Mouse (Mus musculus) myocyte (in vitro differentiated cells): ENCODE data around the gene Efs. TPM values are rescaled to one million over a fixed set of nuclear protein-coding genes. Genes with fewer than 3 reads are reported as not detected.

Experiments
- H3K27me3 ChIP-seq: one replicate; pipeline ENCODE4 v1.6.1; 2011; ENCODE audit not compliant: control insufficient read depth, insufficient read depth, insufficient read length
- H3K36me3 ChIP-seq: one replicate; pipeline ENCODE4 v1.6.1; 2011; ENCODE audit not compliant: control insufficient read depth, insufficient read depth
- H3K4me2 ChIP-seq: one replicate; pipeline ENCODE4 v1.6.1; 2011; ENCODE audit warnings: low read depth, control low read depth
- H3K4me3 ChIP-seq: one replicate; pipeline ENCODE4 v1.5.1; 2011; ENCODE audit warnings: mild to moderate bottlenecking, control low read depth, moderate library complexity
- H3K79me2 ChIP-seq: one replicate; pipeline ENCODE4 v1.6.1; 2011; ENCODE audit not compliant: control insufficient read depth, insufficient read depth
- H3ac ChIP-seq: one replicate; pipeline ENCODE4 v1.6.1; 2011; ENCODE audit not compliant: control insufficient read depth, insufficient read length
- CEBPB ChIP-seq: IDR thresholded peaks from 2 replicates; pipeline ENCODE4 v1.6.1; 2011; ENCODE audit warnings: mild to moderate bottlenecking, moderate library complexity; ENCODE audit not compliant: poor library complexity, insufficient read depth, severe bottlenecking
- E2F4 ChIP-seq: IDR thresholded peaks from one replicate; pipeline ENCODE4 v1.6.1; 2011; ENCODE audit warnings: mild to moderate bottlenecking, control low read depth, moderate library complexity; ENCODE audit not compliant: insufficient read depth
- MAX ChIP-seq: IDR thresholded peaks from one replicate; pipeline ENCODE4 v1.6.1; 2011; ENCODE audit warnings: low read depth, mild to moderate bottlenecking, control low read depth
- MYOD1 ChIP-seq, 3 experiments: IDR thresholded peaks; one replicate each; pipeline ENCODE4 v1.6.1; 2011; ENCODE audit warnings: control low read depth in 2 of 3, low read depth in 2 of 3, mild to moderate bottlenecking in 2 of 3, moderate library complexity in 1 of 3; ENCODE audit not compliant: insufficient read length in 2 of 3, control insufficient read depth in 1 of 3
- MYOG ChIP-seq, 3 experiments: IDR thresholded peaks; one replicate each; pipeline ENCODE4 v1.6.1; 2011; ENCODE audit warnings: control low read depth in 2 of 3, low read depth in 2 of 3, mild to moderate bottlenecking in 2 of 3; ENCODE audit not compliant: insufficient read length in 2 of 3, control insufficient read depth in 1 of 3, insufficient read depth in 1 of 3
- POLR2A ChIP-seq: IDR thresholded peaks from one replicate; pipeline ENCODE4 v1.6.1; 2011; ENCODE audit warnings: low read depth, mild to moderate bottlenecking, control low read depth, moderate library complexity; ENCODE audit not compliant: insufficient read length
- POLR2AphosphoS2 ChIP-seq: IDR thresholded peaks from one replicate; pipeline ENCODE4 v1.6.1; 2011; ENCODE audit warnings: low read depth, control low read depth; ENCODE audit not compliant: insufficient read length
- REST ChIP-seq: IDR thresholded peaks from one replicate; pipeline ENCODE4 v1.6.1; 2011; ENCODE audit warnings: mild to moderate bottlenecking, control low read depth, moderate library complexity; ENCODE audit not compliant: insufficient read depth, insufficient read length
- SRF ChIP-seq: IDR thresholded peaks from one replicate; pipeline ENCODE4 v1.6.1; 2011; ENCODE audit warnings: low read depth; ENCODE audit not compliant: control insufficient read depth, insufficient read length
- TCF12 ChIP-seq: IDR thresholded peaks from one replicate; pipeline ENCODE4 v1.6.1; 2011; ENCODE audit warnings: mild to moderate bottlenecking, control low read depth; ENCODE audit not compliant: poor library complexity, insufficient read depth, severe bottlenecking
- TCF3 ChIP-seq: IDR thresholded peaks from one replicate; pipeline ENCODE4 v1.6.1; 2011; ENCODE audit warnings: low read depth, control low read depth; ENCODE audit not compliant: insufficient read length
- USF1 ChIP-seq: IDR thresholded peaks from one replicate; pipeline ENCODE4 v1.6.1; 2011; ENCODE audit warnings: low read depth, mild to moderate bottlenecking, control low read depth, moderate library complexity
- polyA plus RNA-seq: library from polyadenylated mRNA; unstranded; fragments of >200 nt; fragmentation: generic; extraction: Trizol; gene quantifications from one replicate; pipeline ENCODE4 v1.2.1, GENCODE M21; 2012; ENCODE audit warnings: missing spikeins

Gene Efs
- polyA plus RNA-seq, 1 experiment = 0.95 TPM

DNA sequence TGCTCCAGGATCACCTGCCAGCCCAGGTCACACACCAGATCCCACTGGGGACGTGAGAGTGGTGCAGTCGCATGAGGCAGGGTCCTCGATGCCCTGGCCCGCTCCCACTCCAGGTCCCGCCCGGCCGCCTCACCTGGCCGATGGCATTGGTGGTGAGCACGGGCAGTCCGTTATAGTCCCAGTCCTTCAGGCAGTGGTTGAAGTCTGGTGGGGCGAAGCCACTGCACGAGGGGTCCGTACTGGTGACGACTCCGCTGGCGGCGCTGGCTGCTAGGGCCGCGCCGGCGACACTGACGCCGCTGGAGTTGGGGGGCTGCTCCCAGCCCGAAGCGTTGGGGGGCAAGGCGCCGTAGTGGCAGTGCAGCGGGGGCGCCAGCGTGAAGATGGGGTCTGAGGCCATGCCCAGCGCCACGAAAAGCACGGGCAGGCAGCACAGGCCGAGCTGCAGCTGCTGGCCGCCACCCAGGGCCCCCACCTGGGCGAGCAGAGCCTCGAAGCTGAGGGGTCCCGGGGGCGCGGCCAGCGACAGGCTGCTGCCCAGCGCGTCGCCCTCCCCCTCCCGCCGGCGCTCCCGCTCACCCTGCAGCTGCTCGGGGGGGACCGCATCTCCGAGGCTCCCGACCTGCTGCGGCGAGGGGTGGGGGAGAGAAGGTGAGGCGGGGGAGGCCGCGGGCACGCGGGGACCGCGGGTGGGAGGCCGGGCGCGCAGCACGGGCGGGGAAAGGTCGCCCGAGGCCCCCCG is 13.6 kb downstream of the Efs start:
- Histone ChIP-seq H3K4me2 (no peak overlapping the region), H3K27me3 (peaks cover 43% of the 10 kb centered on the region), H3K79me2 (no peaks in the 10 kb centered on the region), H3K4me3 (no peak overlapping the region), H3K36me3 (no peaks in the 10 kb centered on the region), H3ac (no peak overlapping the region)
- TF ChIP-seq CEBPB (no peak), REST (no peak), POLR2AphosphoS2 (no peak), USF1 (no peak), MYOG (IDR thresholded peaks at IDR 0.05; ENCODE audit: control insufficient read depth in 1 of 3, insufficient read depth in 1 of 3, insufficient read length in 2 of 3, low read depth in 2 of 3) (no peak), E2F4 (no peak), TCF3 (no peak), MYOD1 (IDR thresholded peaks at IDR 0.05; ENCODE audit: control insufficient read depth in 1 of 3, insufficient read length in 2 of 3, low read depth in 2 of 3) (no peak), MAX (no peak), SRF (no peak)

DNA sequence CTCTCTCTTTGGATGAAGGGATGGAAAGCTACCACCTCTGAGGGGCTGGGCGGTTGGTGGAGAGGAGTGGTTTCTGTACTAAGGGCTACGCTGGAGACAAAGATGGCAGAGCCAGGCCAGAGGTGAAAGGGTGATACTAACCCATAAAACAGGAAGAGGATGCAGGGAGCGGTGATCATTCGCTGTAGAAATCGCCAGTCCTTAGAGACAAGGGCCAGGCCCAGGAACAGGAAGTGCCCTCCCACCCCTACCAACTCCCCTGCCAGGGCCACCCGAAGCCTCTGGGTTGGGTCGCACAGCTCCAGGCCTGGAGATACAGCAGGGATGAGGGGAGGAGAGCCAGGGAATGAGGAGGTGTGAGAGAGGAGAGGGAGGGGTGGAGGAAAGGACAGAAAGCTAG is 17.2 kb downstream of the Efs start:
- Histone ChIP-seq H3ac (no peak overlapping the region), H3K4me2 (no peak overlapping the region), H3K79me2 (no peaks in the 10 kb centered on the region), H3K4me3 (no peak overlapping the region), H3K27me3 (peaks cover 20% of the 10 kb centered on the region), H3K36me3 (no peaks in the 10 kb centered on the region)
- TF ChIP-seq MYOG (IDR thresholded peaks at IDR 0.05; ENCODE audit: control insufficient read depth in 1 of 3, insufficient read depth in 1 of 3, insufficient read length in 2 of 3, low read depth in 2 of 3) (no peak), E2F4 (no peak), REST (no peak), POLR2A (no peak), SRF (no peak), USF1 (no peak), CEBPB (no peak)

DNA sequence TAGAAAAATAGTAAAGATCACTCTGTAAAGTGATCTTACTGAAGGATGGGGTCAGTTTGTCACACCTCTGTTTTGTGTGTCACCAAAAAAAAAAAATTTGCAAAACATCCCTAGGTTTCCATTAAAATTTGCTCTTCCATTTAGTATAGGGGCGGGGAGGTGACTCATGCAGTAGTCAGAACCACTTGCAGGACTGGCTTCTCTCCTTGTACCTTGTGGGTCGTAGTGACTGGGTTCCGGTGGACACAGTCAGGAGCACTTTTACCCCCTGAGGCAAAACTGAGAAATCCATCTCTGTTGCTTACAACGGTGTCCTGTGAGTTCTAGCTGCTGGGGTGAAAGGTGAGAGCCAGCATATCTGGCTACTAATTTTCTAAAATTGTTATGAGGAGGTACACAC is 22.3 kb downstream of the Efs start:
- H3K27me3 ChIP-seq = no peaks in the 10 kb centered on the region
- H3K79me2 ChIP-seq = no peaks in the 10 kb centered on the region
- no peak overlapping the region for H3K4me2 ChIP-seq
- H3K36me3 ChIP-seq = peaks cover 10% of the 10 kb centered on the region
- TF ChIP-seq SRF (no peak), CEBPB (no peak), TCF3 (no peak), MYOG (IDR thresholded peaks at IDR 0.05; ENCODE audit: control insufficient read depth in 1 of 3, insufficient read depth in 1 of 3, insufficient read length in 2 of 3, low read depth in 2 of 3) (no peak), E2F4 (no peak), POLR2AphosphoS2 (no peak), POLR2A (no peak), MAX (no peak), USF1 (no peak), MYOD1 (IDR thresholded peaks at IDR 0.05; ENCODE audit: control insufficient read depth in 1 of 3, insufficient read length in 2 of 3, low read depth in 2 of 3) (no peak), TCF12 (no peak), REST (no peak)
- no peak overlapping the region for H3K4me3 ChIP-seq
- H3ac ChIP-seq = no peak overlapping the region

GRCm38 (mm10) chr14:54900383-54900782 is 25.5 kb downstream of the Efs start:
- H3K4me2 ChIP-seq = no peak overlapping the region
- no peak overlapping the region for H3ac ChIP-seq
- H3K36me3 ChIP-seq = peaks cover 27% of the 10 kb centered on the region
- TF ChIP-seq USF1 (no peak), CEBPB (peak; percentile 36; the same call in 1 of the 2 replicates)
- no peaks in the 10 kb centered on the region for H3K27me3 ChIP-seq
- peaks cover 14% of the 10 kb centered on the region for H3K79me2 ChIP-seq
- no peak overlapping the region for H3K4me3 ChIP-seq

DNA sequence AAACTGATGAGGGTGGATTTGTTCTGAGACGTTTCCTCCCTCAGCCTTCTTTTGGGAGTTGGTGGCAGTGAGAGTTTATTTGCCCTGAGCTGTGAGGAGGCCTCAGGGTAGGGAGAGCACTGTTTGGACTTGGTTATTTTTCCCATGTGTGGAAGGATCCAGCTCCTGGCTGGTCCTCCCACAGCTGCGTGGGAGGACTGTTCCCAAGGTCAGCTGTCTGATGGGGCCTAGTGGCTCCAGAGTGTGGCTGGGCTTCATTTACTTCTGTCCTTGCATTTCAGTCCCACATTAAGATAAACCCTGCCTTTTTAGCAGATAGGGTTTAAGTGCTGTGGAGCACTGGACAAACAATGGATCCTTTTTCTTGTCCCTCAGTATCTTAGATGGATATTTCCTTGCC is 28.5 kb downstream of the Efs start:
- Histone ChIP-seq H3K27me3 (no peaks in the 10 kb centered on the region), H3K4me2 (no peak overlapping the region), H3ac (no peak overlapping the region), H3K4me3 (no peak overlapping the region), H3K79me2 (peaks cover 26% of the 10 kb centered on the region), H3K36me3 (peaks cover 27% of the 10 kb centered on the region)
- TF ChIP-seq SRF (no peak), MYOD1 (IDR thresholded peaks at IDR 0.05; ENCODE audit: control insufficient read depth in 1 of 3, insufficient read length in 2 of 3, low read depth in 2 of 3) (no peak), TCF12 (no peak), USF1 (no peak), TCF3 (no peak), E2F4 (no peak), CEBPB (no peak), MYOG (IDR thresholded peaks at IDR 0.05; ENCODE audit: control insufficient read depth in 1 of 3, insufficient read depth in 1 of 3, insufficient read length in 2 of 3, low read depth in 2 of 3) (no peak), MAX (no peak), POLR2A (no peak), POLR2AphosphoS2 (no peak), REST (no peak)
